Mouse (Mus musculus): ENCODE results near the gene Fbxl5.

Gene Fbxl5

DNA sequence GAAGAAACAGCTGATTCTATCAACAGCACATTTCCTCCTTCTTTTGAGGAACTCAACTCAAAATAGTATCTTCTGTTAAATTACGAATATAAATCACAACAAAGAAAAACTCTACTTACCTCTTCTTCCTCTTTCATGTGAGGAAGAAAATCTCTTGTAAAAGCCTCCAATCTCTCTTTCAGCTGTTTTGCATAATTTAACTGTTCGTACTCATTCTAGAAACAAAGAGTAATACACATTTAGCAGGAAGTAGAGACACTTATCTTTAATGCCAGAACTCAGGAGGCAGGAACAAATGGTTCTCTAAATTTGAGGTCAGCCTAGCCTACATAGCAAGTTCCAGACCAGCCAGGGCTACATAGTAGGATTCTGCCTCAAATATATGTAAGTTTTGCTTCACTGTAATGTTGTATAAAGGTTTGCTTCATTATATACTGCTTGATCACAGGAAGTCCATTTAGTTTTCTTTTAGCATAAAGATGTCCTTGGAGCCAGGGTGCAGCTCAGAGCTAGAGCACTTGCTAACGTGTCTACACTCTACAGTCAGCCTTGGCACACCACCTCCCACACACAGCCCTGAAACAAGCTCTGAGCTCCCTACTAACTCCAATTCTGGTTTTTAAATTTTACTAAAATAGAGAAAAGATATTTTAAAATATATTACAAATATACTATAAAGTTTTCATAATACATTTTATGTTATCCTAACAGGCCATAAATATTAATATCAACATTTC is 50.7 kb downstream of the Fbxl5 start:
- CTCF ChIA-PET = interaction anchor here in 1 of 4 experiments (0.6 kb wide), 1 partner anchor 419 kb away, joined by 5 read pairs; no protein-coding TSS in a partner anchor

DNA sequence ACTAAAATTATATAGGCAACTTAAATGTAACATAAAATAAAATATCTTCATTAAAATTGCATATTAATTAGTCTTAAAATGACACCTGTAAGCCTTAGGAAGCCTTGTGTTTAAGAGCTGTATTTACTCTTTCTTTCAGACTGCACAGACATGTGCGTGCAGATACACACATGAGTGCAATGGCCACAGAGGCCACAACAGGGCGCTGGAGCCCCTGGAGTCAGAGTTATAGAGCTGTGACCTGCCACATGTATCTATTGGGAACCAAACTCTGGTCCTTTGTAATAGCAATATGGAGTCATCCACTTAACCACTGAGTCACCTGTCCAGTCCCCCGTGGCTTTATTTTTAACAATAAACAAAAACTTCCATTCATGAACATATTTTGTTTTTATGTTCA is 72.3 kb downstream of the Fbxl5 start:
- CTCF ChIA-PET = interaction anchor here in 1 of 4 experiments (0.6 kb wide), 2 partner anchors 170 to 194 kb away, joined by 3 to 8 read pairs; no protein-coding TSS in a partner anchor
- POLR2A ChIA-PET = interaction anchor here in 2 of 4 experiments (0.6 to 1.3 kb wide), 3 partner anchors 33 to 77 kb away, joined by 3 read pairs; no protein-coding TSS in a partner anchor

More for the DNA sequence above, 50.7 kb downstream of the Fbxl5 start:
- POLR2A ChIA-PET = interaction anchor here in 2 of 4 experiments (0.8 to 7.8 kb wide), 3 partner anchors 11 kb away, joined by 3 to 49 read pairs (median 5); no protein-coding TSS in a partner anchor

DNA sequence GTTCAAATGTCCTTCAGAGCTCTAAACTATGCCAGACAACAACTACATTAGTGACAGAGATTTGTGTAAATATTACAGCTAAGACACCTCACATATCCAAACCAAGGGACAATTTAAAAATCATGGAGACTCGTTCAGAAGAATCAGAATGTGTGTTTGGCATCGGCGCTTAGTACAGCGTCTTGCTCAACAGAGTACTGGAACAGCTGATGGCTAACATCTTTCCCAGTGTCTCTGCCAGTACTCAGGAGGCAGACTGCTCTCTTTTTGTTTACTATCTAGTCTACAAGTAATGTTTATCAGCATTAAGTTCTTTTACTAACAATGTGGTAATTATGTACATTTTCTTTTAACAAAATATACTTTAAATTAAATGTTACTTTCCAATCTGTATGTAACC is 73.4 kb downstream of the Fbxl5 start:
- POLR2A ChIA-PET = interaction anchor here in 2 of 4 experiments (0.6 to 1.3 kb wide), 3 partner anchors 22 to 164 kb away, joined by 3 to 4 read pairs (median 3); no protein-coding TSS in a partner anchor
- CTCF ChIA-PET = no interaction called here

DNA sequence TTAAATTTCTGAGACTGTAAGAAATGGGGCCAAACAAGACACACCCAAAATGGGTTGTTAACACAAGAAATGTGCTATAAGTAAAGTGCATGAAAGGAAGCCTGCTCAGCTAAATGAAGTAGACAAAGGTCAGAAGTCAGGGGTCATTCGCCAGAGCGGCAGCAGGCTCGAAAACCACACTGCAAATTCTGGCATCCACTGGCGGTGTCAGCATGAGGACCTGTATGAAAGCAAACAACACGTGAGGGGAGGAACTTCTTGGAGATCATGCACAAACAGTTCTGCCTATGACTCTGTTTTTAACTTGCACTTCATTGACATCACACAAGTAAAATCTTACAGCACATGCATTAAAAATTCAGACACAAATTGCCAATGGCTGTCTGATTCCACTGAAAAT is 76.3 kb downstream of the Fbxl5 start:
- CTCF ChIA-PET = no interaction called here
- POLR2A ChIA-PET = interaction anchor here in 1 of 4 experiments (2.0 kb wide), 1 partner anchor 73 kb away, joined by 9 read pairs; no protein-coding TSS in a partner anchor

DNA sequence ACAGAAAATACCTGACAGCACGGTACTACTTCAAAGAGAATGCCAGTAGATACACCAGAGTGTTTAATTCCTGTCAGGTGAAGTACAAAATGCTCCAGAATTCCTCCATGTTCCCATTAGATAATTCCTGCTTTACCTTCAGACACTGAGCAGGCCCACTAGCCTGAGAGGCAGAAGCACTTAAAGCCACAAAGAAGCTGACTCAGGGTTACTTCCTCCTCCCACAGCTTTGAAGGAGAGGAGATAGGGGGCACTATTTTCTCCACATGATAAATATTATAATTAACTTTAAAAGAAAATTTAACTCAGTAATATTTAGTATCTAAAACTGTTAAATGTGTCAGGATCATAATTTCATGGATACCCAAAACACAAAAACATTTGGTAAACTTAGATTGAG is 77.3 kb downstream of the Fbxl5 start:
- ChIA-PET POLR2A (interaction anchor here in 1 of 4 experiments (1.0 kb wide), 1 partner anchor 9 kb away, joined by 3 read pairs; no protein-coding TSS in a partner anchor), CTCF (no interaction called here)

DNA sequence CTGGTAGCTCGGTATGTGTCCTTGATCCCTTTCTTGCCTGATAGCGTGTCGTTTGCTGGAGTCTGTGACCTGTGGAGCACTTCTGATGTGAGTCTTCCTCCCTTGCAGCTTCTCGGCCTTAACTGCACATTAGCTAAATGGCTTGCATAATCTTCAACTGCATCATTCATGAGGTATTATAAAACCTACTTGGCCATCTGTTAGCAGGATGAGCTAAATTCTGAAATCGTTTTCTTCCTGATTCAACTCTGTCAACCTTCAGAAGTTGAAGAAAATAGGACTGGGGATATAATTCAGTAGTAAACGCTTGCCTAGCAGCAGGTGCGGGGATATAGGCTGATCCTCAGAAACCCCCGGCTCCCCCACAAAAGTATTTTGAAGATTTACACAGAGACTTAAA is 89.1 kb downstream of the Fbxl5 start:
- CTCF ChIA-PET = no interaction called here
- POLR2A ChIA-PET = interaction anchor here in 1 of 4 experiments (1.4 kb wide), 1 partner anchor 29 kb away, joined by 5 read pairs; no protein-coding TSS in a partner anchor

DNA sequence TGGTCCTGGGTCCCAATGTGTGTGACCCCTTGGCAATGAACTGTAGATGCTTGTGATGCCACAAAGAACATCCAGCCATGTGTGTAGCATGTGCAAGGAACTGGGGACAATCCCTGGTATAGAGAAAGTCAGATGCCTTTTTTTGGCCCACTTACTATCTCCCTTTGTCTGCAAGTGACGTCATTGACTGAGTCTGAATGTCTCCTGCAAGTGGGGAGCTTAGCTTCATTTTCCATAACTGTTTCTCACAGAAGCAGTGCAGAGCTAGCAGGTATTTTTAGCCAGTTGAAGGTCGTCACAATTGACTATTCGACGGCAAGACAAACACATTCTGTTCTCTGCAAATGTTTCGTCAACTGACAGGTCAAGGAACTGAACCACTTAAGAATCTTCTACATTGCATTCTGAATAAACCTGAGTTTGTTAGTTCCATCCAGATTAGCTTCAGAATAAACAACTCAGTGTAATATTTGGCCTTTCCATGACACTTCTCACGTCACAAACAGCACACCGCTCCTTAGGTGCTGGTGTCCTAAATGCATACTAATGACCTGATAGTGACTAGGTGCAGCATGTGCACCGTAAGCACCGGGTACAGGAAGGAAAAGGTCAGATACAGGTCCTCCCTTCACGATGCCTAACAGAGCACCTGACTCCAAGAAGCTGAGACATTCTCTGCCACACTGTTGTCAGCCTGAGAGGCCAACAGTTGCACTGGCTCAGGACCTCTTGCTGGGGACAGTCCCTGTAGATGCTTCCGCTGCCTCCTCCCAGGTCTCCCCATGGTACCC is 92.9 kb downstream of the Fbxl5 start:
- ChIA-PET POLR2A (no interaction called here), CTCF (no interaction called here)

DNA sequence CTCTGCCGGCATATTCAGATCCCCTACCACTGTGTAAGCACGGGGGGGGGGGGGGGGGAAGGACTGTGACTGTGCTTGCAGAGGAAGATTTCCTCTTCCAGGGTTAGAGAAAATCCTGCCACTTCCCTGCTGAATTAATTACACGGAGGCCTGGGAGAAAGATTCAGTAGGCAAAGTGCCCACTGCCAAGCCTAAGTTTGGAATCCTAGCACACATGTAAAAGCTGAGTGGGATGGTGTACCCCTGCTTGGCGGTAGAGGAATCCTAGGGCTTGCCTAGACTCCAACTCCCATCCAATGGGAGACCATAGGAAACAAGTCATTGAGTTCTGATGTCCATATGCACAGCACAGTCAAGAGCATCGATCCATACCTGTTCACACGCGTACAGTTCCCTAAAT is 97.6 kb downstream of the Fbxl5 start:
- POLR2A ChIA-PET = no interaction called here
- CTCF ChIA-PET = no interaction called here

DNA sequence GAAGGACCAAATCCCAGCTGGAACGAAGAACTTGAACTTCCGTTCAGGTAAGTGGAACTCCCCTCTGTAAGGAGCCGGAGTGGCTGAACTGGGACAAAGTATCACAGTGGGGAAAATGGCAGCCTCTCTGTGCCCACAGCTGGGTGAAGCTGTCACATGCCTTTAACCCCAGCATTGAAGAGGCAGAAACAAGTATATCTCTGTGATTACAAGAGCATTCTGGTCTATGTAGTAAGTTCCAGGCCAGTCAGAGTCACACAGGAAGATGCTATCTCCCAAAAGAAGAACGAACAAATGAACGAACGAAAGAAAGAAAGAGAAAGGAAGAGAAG is 99.0 kb downstream of the Fbxl5 start:
- POLR2A ChIA-PET = interaction anchor here in 2 of 4 experiments (0.5 to 1.2 kb wide), 2 partner anchors 18 to 61 kb away, joined by 3 read pairs; no protein-coding TSS in a partner anchor
- CTCF ChIA-PET = no interaction called here

DNA sequence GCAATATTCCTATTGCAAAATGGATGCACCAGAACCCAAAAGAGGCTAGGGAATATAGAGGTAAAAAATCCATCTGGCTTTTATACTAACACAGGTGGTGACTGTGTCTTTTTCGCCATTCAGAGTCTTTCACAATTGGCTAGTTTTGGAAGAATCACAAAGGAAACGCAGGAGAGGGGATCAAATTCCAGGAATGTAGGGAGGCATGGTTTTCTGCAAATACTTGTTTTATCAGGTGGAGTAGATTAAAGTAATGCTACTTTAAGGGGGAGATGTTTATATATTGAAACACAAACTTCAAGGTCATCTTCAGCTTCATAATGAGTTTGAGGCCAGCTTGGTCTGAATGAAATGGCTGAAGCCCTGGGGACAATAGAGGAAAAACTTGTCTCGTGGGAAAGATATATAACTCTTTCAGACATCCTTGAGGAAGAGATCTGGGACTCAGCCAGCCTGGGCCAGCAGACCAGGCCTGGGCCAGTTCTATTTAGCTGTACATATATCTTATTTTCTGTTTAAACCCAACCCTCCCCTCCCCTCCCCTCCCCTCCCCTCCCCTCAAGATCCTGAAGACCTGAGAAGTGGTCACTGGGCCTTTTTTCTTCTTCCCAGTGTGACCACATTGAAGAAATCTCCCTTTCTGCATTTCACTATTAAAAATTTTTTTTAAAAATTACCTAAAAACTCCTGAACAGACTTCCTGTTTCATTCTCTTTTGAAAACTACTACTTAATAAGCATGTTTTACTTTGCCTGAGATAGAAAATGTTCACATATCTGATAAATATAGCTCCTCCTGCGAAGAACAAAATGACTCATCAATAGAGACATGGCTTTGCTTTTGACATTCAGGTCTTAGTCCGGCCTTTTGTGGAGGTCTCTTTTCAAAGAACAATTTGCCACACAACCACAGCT is 99.6 kb downstream of the Fbxl5 start:
- CTCF ChIA-PET = no interaction called here

DNA sequence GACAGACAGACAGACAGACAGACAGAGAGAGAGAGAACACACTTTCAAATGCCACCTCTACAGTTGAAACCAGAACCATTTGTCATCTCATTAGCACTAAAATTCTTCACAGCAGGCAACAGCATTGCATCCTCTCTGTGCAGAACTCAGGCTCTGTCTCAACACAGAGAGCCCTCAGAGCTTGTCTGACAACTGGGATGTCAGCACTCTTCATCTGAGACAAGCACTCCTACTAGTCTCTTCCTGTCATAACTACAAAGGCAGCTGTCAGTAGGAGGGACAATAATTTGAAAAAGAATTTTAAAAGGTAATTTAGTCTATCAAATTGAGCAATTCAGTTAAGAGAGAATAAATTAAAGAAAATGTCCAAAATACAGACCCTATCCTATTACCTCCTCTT is 122.2 kb downstream of the Fbxl5 start:
- POLR2A ChIA-PET = interaction anchor here in 1 of 4 experiments (0.5 kb wide), 1 partner anchor 156 kb away, joined by 5 read pairs; no protein-coding TSS in a partner anchor
- CTCF ChIA-PET = no interaction called here

More for the DNA sequence above, 99.6 kb downstream of the Fbxl5 start:
- POLR2A ChIA-PET = interaction anchor here in 1 of 4 experiments (1.2 kb wide), 1 partner anchor 61 kb away, joined by 3 read pairs; no protein-coding TSS in a partner anchor

DNA sequence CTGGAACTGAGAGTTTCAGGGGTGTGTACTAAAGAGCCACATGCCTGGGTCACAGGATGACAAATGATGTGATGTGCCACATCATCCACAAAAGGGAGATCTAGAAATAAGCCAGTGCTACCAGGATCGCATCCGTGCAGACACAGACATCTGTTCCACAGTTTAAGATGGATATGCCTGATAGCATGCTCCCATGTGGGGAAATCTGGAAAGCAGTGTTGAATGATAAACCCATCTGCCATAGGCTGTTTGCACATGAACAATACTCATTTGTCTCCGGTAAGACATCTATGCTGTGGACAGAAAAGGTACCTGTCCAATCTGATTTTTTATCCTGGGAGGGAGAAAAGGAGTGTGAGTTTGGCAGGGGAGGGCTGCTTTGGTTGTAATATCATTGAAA is 124.3 kb downstream of the Fbxl5 start:
- POLR2A ChIA-PET = interaction anchor here in 1 of 4 experiments (1.3 kb wide), 1 partner anchor 85 kb away, joined by 3 read pairs; no protein-coding TSS in a partner anchor

More for the DNA sequence above, 124.3 kb downstream of the Fbxl5 start:
- CTCF ChIA-PET = no interaction called here

Measured in embryonic stem cell, embryonic (primary cell).